Mouse (Mus musculus): ENCODE measurements around the gene Oaz2.

- TF ChIP-seq GATA1 (IDR thresholded peaks at IDR 0.05; ENCODE audit: borderline replicate concordance, low read length): no peak
- no peak for TF ChIP-seq CTCF (IDR thresholded peaks at IDR 0.05; ENCODE audit: low read depth, low read length)
- no peak for TF ChIP-seq POLR2AphosphoS5 (IDR thresholded peaks at IDR 0.05; ENCODE audit: insufficient replicate concordance, low read depth, low read length)
- no peak for TF ChIP-seq GATA2 (IDR thresholded peaks at IDR 0.05; ENCODE audit: borderline replicate concordance, low read depth, low read length)
Observed at GRCm38 (mm10) chr9:65684704-65685103, 16.9 kb downstream of the Oaz2 start.

All from G1E (cell line).